Mouse (Mus musculus) neutrophil, adult 5-6 weeks (primary cell): ENCODE data around the gene Arid1b. TPM values are rescaled to one million over a fixed set of nuclear protein-coding genes. Genes with fewer than 3 reads are reported as not detected.

Source experiments
- ATAC-seq: fragments of 151-379, 151-347 bp; 2 replicates; pipeline ENCODE4 v1.8.0; 2017; ENCODE audit warnings: mild to moderate bottlenecking, moderate TSS enrichment; ENCODE audit not compliant: insufficient number of reproducible peaks, poor library complexity, low FRiP score, severe bottlenecking; ENCODE audit errors: extremely low read depth
- total RNA-seq: library from RNA; stranded (forward); fragments of 200-1000 nt; gene quantifications from 2 replicates; pipeline ENCODE4 v1.2.3, GENCODE M21; 2017

Gene Arid1b
- 54.9 and 55.1 TPM in 2 replicates for total RNA-seq

DNA sequence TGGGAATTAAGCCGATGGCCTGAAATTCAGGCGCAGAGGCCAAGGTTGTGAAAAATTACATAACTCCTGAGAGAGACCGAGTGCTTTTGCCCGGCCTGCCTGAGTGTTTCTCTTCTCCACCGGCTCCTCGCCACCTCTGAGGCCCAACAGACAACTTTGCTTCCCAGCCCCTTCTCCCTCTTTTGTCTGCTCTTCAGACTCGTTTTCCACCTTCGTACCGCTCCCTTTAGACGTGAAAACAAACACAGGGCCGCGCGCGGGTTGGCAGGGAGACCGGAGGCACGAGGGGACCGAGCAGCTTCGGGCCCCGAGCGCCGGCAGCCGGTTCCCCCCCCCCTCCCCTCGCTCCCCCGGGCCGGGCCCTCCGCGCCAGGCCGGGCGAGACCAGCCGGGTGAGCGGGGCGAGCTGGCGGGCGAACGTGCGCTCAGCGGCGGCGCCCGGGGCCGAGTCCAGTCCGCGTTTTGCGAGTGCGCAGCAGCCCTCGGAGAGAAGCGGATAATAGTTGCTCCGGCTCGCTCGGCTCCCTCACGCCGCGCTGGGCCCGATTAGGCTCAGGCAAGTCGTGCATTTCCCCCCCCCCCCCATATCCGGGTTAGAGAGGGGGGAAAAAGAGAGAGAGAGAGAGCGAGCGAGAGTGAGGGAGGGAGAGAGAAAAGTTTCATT lies at the start of gene Arid1b:
Gene Arid1b, plus strand, starts transcription at position 493 of the 664 bp plus-strand sequence.
- peak; percentile 80 for ATAC-seq

DNA sequence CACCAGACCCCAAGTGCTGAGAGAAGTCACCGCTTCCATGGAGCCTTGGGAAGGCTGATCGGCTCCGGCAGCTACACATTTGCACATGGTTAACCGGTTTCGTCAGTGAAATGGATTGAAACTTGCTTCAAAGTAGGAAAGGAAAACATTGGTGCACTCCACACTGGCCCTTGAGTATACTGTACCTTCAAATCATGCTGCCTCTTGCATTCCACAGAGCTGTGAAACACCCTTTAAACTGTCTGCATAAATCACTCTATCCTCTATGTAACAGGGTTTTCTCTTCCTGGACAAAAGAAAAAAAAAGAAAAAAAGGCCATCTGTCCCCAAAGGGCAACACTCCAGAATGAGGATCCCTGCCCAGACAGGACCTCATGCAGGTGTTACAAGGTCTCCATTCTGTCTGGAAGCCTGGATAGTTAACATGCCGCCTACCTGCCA lies 48.8 kb upstream of the Arid1b start:
- ATAC-seq: no peak

DNA sequence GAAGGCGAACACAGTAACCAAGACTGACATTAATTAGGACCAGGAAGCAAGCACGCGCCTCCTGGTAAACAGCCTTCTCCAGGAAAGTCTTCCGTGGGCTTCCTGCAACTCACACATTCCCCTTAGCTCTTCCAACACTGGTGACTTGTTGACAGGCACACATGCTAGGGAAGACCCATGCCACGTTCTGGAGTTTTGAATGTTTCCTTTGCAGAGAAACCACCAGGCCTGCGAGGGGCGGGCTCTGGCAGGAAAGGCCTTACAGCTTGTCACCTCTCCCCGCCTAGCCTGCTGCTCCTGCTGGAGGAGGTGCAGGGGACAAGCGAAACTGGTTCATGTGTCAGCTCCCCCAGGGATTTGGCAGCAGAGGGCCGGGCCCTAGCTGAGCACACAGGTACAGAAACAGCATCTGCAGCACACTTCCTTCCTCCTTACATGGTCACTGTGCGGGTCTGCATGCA lies 48.2 kb upstream of the Arid1b start:
- peak; percentile 61; the same call in 1 of the 2 replicates for ATAC-seq

DNA sequence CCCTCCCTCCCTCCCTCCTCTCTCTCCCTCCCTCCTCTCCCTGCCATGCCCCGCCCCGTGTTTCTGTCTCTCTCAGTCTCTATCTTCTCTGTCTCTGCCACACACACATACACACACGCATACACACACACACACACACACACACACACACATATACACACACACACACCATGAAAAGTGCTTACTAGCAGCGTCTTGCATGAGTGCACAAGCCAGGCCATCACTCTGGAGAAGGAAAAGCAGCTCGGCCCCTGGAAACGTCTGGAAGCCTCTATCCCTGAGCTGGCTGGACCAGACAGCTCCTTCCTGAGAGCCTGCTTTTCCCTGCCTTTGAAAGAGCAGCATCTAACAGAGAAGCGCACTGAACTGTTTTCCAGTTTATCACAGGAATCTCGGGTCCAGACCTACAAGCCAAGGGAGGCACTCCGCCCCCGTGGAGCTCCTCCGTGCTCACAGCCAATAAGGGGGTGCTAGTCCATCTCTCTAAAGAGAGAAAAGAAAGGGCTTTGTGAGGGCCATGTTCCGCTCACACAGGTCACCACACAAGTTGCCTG lies 47.6 kb upstream of the Arid1b start:
- no peak for ATAC-seq

DNA sequence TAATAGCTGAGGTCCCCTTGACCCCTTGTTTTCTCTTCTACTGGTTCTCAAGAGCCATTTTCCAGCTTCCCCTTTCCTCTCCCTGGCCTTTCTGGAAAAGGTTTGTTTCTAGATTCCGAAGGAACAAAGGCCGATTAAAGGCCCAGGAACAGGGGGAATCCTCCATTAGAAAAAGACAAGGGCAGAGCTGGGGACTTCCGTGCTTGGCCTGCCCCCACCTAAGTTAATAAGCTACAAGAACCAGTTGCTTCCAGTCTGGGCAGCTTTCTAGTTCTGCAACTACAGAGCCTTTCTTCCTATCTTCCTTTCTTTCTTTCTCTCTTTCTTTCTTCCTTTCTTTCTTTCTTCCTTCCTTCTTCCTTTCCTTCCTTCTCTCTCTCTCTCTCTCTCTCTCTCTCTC lies 47.1 kb upstream of the Arid1b start:
- ATAC-seq: no peak

DNA sequence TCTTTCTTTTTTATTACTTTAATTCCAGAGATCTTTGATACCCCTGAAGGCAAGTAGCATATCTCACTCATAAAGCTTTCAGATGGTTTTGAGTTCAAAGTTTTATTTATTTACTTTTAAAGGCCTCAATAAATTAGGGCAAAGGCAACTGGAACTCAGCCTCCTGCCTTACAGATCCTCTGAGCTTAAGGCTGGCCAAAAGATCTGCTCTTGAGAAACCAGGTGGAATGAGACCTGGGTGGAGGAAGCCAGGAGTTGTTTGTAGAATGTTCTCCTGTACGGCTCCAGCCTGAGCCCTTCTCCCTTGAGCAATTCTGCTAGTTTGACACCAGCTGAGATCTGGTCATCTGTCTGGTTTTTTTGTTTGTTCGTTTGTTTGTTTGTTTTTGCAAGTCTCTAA lies 46.7 kb upstream of the Arid1b start:
- no peak for ATAC-seq

DNA sequence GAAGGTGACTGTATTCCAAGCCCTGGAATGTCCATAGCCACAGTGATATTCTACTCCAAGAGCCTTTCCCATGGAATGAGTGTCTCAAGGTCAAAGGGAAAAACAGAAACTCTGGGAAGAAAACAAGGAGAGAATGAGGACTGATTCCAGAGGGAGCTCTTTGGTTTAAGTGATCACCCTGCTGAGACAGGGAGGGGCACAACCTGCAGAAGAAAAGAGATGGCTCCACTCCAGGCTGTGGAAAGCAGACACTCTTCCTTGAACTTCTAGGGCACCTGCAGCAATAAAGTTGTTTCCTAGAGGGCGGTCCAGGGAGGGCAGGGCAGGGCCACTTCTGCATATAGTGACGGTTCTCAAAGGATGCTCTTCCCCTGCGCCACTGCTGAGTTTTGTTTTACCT lies 45.6 kb upstream of the Arid1b start:
- ATAC-seq: no peak

DNA sequence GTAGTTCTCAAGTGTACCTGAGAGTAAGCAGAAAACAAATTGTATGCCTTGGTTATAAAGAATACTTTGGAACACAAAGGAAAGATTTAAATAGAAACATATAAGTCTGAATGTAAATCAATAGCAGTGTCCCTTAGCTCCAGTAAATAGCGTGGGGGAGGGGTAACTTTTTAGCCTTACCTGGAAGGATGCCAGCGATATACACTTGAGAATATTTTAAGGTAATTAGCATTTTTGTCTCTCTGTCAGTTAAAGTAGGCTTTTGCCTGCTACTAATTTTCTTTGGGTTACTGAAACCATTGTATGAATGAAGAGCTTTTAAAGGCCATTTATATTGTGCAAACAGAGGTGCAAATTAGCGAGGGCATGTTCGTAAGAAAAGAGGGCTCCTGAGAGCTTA lies 39.7 kb upstream of the Arid1b start:
- ATAC-seq: no peak

DNA sequence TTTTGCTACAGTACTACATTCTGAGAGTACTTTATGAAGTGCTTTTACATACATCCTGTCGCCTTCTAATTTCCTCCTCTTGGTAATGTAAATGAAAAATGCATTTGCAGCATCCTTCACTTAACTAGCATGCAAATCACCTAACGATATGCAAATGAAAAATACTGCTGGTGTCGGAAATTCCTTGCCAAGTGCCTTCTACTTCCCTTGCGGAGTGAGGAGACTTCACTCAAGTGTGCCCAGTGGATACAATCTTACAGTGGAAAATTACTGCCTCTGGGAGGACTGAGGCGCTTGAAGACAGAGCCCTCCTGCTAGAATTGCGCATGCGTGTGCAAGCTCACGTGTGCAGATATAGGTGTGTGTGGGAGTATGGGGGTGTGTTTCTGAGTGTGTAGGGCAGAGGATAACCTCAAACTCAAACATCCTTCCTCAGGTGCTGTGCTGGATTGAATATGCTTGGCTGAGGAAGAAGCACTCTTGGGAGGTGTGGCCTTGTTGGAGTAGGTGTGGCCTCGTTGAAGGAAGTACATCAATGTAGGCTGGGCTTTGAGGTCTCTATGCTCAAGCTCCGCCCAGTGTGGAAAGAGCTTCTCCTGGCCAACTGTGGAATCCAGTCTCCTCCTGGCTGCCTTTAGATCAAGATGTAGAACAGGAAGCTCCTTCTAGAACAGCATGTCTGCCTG lies 29.8 kb upstream of the Arid1b start:
- ATAC-seq: no peak

DNA sequence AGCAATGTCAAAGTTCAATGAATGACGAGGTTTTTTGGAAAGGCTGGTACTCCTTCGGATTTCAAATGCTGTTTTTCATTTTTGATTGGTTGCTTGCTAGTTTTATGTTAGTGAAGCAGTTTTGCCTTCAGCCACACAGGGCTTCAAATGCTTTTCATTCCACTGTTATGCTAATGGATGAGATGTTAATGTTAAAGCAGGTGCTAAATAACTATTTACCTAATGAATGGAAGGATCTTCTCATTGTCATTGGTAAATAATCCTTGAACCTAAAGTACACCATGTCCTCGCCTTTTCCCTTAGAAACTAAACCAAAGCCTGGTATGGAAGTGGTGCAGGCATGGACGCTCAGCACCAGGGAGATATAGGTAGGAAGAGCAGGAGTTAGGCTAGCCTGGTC lies 26.9 kb upstream of the Arid1b start:
- ATAC-seq: no peak

DNA sequence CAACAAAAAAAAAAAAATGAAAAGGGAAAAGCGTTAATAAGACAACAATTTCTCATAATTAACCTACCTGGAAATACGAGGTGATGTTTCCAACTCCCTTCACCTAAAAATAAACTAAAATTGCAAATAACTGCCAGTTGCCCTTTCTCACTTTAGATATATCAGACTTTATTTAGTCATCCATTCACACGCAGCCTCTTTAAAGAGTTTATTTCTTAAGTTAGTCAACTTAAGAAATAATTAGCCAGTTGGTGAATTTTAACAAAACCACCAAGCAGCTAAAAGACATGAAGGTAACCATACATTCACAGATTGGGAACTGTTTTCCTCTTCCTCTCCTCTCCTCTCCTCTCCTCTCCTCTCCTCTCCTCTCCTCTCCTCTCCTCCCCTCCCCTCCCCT lies 26.1 kb upstream of the Arid1b start:
- ATAC-seq: no peak

DNA sequence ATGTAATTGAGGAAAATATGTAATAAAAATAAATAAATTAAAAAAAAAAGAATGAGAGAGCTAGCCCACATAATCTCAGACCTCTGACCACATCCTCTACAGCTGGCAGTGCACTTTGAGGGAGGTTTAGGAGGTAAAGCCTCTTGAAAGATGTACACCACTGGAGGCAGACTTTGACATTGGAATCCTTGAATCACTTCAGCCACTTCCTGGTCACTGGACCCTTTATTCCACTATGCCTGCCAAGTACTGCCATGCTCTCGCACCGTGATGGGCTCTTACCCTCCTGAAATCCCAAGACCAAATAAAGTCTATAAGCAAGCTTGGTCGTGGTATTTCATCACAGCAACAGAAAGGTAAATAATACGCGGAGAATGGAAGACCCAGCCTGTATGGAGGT lies 25.3 kb upstream of the Arid1b start:
- ATAC-seq: no peak

DNA sequence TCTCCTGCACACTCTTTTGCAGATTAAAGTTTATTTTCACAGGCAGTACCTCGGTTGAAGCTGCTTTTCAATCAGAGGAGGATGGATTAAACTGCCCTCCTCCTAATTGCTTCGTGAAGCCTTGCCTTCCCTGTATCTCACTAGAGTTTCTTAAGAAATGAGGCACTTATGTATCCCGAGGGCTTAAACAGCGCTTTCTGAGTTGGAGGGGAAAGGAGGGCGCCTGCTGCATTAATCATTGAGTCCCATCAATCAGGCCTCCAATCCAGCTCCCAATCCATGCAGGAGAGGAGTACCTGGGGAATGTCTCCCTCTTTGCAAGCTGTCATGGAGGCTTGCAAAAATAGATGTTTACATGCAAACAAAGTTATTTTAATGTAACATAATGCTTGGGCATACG lies 21.9 kb upstream of the Arid1b start:
- ATAC-seq: no peak

DNA sequence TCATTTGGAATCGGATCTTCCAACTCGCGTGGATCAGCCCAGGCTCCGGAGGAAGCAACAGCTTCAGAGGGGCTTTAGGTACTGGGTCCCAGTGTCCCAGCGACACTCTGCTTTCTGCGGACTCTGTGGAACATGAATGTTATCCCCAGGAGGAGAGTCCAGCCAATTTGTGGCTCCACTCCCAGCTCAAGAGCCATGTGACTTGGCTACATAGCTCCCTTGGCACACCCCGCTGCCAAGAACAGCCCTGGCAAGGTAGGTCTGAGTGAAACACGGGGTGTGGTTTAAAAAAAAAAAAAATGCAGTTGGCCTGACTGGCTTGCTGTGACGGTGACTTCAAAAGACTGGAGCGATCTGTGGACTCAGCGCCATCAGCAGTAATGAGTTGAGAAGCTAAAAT lies 19.4 kb upstream of the Arid1b start:
- ATAC-seq: no peak

DNA sequence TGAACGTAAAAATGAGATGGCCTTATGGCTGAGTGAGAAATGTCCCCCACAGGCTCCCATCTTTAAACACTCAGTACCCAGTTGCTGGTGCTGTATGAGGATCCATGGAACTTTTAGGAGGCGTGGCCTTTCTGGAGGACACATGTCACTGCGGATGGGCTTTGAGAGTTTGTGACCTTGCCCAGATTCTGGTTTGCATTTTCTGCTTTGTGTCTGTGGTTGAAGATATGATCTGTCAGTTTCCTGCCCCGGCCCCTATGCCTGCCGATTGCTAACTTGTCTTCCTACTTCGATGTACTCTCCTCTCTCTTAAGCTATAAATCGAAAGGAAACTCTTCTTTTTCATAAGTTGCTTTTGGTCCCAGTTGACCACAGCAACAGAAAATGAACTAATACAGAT lies 14.0 kb upstream of the Arid1b start:
- no peak for ATAC-seq

DNA sequence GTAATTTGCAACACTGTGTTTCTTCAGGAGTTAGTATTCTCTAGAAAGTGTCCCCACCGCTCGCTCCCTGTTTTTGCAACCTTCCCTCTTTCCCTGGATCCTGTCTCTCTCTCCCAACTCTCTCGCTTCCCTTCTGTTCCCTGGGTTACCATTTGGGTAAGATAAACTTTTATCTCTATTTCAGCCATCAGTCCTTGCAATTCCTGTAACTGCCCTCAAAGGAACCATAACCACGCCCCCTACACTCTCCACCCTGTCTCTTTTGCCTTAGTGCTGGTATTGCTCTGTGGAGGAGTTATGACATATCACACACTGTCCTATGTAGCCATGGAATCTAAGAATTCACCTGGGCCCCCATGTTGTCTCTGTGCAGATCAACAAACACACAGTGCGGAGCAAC lies 11.3 kb upstream of the Arid1b start:
- no peak for ATAC-seq

DNA sequence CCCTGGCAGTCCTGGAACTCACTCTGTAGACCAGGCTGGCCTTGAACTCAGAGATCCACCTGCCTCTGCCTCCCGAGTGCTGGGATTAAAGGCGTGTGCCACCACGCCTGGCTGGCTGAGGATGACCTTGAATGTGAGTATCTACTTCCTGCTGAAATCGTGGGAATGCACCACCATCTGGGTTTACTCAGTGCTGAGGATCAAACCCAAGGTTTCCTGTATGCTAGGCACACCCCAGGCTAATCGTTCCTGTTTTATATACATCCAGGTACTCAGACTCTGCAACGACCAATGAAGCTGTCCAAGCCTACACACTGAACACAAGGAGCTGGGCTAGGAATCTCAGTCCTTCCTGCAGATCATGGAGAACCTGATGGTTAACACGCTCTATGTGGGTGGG lies 9.4 kb upstream of the Arid1b start:
- ATAC-seq: no peak

DNA sequence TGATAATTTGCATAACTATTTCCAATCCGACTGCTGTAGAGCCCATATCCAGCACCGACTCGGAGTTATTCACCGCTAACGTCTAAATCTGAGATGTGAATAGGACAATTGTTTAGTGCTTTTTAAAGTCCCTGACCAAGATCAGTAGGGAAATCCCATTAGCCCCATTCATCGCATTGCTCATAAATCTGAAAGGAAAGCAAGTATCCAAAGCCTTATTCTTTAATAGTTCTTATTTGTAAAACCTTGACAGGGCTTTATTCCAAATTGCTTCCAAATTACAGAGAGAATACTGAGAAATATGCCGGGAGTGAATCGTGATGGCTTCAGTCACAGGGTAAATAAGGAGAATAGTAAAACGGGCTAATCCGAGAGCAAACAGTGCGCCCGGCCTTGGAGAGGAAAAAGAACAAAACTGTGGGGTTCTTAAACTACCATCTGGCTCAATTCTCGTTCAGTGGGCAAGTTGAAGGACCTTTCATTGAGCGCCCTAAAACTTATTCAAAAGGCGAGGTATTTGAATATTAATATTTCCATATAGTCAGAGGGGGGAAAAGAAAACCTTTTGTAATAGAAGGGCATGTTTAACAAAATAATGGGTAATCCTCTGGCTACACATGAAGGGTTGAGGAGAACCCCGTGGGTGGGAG lies 3.1 kb upstream of the Arid1b start:
- no peak for ATAC-seq

DNA sequence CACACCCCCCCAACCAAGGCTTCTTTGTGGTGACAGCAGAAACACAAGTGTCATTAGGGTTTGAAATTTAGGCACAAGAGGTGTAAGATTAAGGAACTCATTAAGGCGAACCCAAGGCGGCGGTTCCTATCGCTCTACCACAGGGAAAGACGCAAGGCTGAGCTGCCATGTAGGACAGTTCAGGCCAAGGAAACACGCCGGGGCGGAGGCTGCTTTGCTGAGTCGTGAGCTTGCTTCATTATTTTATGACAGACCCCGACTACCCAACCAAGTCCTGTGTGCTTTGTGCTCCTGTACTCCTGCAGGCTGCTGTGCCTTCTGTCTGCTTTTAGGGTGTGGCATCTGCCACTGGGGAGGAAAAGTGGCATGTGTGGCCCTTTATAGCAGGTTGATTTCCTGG lies 2.5 kb upstream of the Arid1b start:
- ATAC-seq: no peak

DNA sequence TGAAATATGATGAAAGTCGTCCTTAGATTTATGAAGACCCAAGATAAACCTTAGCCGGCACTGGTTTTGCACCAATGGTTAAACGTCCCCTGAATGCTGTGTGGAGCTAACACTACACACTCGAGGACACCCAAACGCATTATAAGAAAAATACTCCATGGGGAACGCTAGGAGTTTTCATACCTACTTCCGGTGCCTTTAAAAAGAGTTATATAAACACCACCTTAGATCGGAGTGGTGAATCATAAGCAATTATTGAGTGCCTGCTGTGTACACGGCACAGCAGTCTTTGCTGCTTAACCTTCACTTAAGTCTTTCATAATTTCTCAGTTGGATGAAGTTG lies 664 bp upstream of the Arid1b start:
- no peak for ATAC-seq
